Mouse (Mus musculus) megakaryocyte, embryonic 14.5 days (primary cell): ENCODE data around the gene Serpinb2.

Experiments used
- FLI1 ChIP-seq: IDR thresholded peaks from 2 replicates; pipeline ENCODE4 v1.6.1; 2012; ENCODE audit warnings: low read length, inconsistent platforms, mixed read lengths
- GATA1 ChIP-seq: IDR thresholded peaks from 3 replicates; pipeline ENCODE4 v1.6.1; 2012; ENCODE audit warnings: mixed read lengths, low read length, inconsistent platforms, borderline replicate concordance

GRCm38 (mm10) chr1:107533736-107534135 lies 22.5 kb downstream of the Serpinb2 start:
- TF ChIP-seq GATA1 (no peak), FLI1 (no peak)
